Mouse (Mus musculus) brain, embryonic 14.5 days (tissue): ENCODE results near the gene Taf8.

Source experiments
- CTCF ChIP-seq: fragments of 200-500 bp; IDR thresholded peaks from 2 replicates; pipeline ENCODE4 v1.5.1; 2012; ENCODE audit warnings: inconsistent platforms, mild to moderate bottlenecking, moderate library complexity, borderline replicate concordance; ENCODE audit not compliant: insufficient read depth, insufficient read length; ENCODE audit errors: extremely low read depth
- POLR2A ChIP-seq: fragments of 200-500 bp; IDR thresholded peaks from 2 replicates; pipeline ENCODE4 v1.6.1; 2012; ENCODE audit warnings: mild to moderate bottlenecking, inconsistent platforms, borderline replicate concordance; ENCODE audit not compliant: poor library complexity, insufficient read depth, insufficient read length, severe bottlenecking; ENCODE audit errors: extremely low read depth

DNA sequence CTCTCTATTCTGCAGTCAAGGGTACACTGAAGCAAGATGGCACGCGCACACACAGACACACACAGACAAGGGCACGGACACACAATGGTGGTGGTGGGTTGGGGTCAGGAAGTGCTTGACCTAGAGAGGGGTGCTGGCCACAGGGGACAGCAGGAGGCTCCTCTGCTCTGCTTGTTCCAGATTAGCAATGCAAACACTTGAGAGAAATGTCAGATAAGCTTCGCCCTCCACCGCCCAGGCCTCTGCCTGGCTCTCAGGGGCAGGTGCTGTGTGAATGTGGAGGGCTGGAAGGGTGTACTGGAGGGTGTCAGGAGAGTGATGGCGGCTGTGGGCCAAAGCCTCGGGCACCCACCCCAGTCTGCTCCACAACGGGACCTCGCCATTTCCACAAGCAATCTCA lies 56.1 kb downstream of the Taf8 start:
- TF ChIP-seq CTCF: no peak
- no peak for TF ChIP-seq POLR2A
